1 mouse cellular context compared by ENCODE assay signal in the genomic region with DNA sequence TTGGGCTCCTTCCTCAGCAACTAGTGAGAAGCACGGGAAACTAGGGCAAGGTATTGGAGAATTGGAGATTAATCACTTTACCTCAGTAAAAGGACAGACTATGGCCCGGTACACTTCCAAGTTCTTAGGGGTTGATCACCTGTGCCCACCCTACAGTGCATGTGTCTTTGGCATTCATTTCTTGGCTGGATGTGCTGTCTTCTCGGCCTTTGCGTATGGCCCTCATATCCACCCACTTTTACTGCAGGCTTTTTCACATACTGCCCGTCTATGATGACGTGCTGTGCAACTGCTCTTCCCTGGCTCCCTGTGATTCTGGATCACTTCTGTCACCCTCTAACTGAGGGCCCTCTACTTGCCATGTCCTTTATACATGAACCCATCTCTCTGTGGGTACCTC.
TF ChIP-seq lines count a peak whose summit lies in the region.

No protein-coding gene starts in this region.

TF ChIP-seq in ES-E14, 5 proteins besides CTCF, POLR2A, EP300 and RAD21 (continued from another document):
- no peak for TF ChIP-seq CHD2 (IDR thresholded peaks at IDR 0.05; ENCODE audit: low read depth, low read length)
TF ChIP-seq in ES-E14: peak in this region for 1.
